8 mouse cellular contexts compared by ENCODE assay signal in the genomic region with DNA sequence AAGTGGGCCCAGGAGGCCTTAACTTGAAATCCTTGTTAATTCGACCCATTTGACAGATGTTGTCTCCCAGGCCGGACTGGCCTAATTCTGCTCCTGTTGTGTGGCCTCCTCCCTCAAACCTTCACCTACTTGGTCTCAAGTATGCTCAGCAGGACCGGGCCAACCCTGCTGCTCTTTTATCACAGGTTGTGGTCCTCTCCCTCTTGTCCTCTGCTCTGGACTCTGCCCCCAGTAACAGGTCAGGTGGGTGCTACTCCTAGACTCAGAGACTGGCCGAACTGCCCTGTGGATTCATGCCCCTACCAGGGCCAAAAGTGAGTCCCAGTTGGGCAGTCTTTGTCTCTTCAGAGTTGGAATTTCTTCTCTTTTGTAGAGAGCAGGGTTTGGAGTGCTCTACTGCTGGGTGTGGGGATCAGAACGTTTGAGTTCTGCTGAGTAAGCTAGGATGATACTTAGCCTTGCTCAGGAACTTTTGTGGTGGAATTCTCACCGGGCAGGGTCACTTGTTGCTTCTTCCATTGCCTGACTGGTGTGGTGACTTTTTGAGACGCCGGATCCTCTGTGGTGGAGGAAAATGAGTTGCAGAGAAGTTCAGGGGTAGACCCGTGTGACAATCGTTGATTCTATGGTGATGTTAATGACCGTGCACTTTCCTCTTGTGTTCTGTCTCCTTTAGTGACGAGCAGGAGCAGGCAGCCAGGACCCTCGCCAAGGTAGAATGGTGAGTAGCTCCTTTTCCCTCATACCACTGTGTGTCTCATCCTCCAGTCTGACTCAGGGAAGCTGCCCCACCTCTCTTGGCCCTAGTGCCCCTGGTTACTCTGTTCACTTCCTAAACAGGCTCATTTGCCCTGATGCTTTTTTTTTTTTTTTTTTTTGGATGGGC. TPM values are rescaled to one million over a fixed set of nuclear protein-coding genes. Genes with fewer than 3 reads are reported as not detected.
A peak's percentile ranks its signal among the peaks of the same experiment; 100 is the strongest.
DNase-seq lines count a peak whose midpoint lies in the region; ATAC-seq and TF ChIP-seq lines count a peak whose summit lies in the region.

No protein-coding gene starts in this region.

- intact Hi-C loops in left cerebral cortex, adult 2 months (cut with DNase I), result no loop called here

- peak overlapping the region; percentile 53 for H3K9ac ChIP-seq in intestine, postnatal 0 days (ENCODE audit: low read depth, low read length)
- peak overlapping the region; percentile 84 for H3K9ac ChIP-seq in midbrain, embryonic 11.5 days (ENCODE audit: low read length)

- H3K4me2 ChIP-seq in intestine, postnatal 0 days (replicated peaks; ENCODE audit: low read depth), result peak overlapping the region; percentile 92
- H3K4me2 ChIP-seq in midbrain, embryonic 11.5 days, result peak overlapping the region; percentile 79

- no peak for TF ChIP-seq CTCF in left cerebral cortex, adult 2 months (IDR thresholded peaks at IDR 0.05)
- no peak for TF ChIP-seq CTCF in intestine, postnatal 0 days (IDR thresholded peaks at IDR 0.05; ENCODE audit: low read depth)

- no peaks in the 10 kb centered on the region for H3K27me3 ChIP-seq in embryonic facial prominence, embryonic 10.5 days (replicated peaks; ENCODE audit: low read depth, poor library complexity, severe bottlenecking)
- no peaks in the 10 kb centered on the region for H3K27me3 ChIP-seq in intestine, postnatal 0 days (replicated peaks; ENCODE audit: control insufficient read depth, insufficient read depth, low read length)
- no peaks in the 10 kb centered on the region for H3K27me3 ChIP-seq in midbrain, embryonic 11.5 days (ENCODE audit: control insufficient read depth, insufficient read depth, low read length)

- peak overlapping the region; percentile 93 for H3K27ac ChIP-seq in left cerebral cortex, adult 2 months
- H3K27ac ChIP-seq in embryonic facial prominence, embryonic 10.5 days (replicated peaks), result peak overlapping the region; percentile 94
- H3K27ac ChIP-seq in intestine, postnatal 0 days (ENCODE audit: low read depth, low read length), result peak overlapping the region; percentile 92
- peak overlapping the region; percentile 83; the same call in 1 of the 2 replicates for H3K27ac ChIP-seq in midbrain, embryonic 11.5 days (ENCODE audit: low read depth, low read length)

- H3K4me3 ChIP-seq in left cerebral cortex, adult 2 months, result peak overlapping the region; percentile 81
- H3K4me3 ChIP-seq in embryonic facial prominence, embryonic 10.5 days, result peak overlapping the region; percentile 91
- H3K4me3 ChIP-seq in intestine, postnatal 0 days (ENCODE audit: low read depth, low read length), result peak overlapping the region; percentile 73
- H3K4me3 ChIP-seq in midbrain, embryonic 11.5 days (ENCODE audit: low read depth, low read length), result peak overlapping the region; percentile 83

- no peaks in the 10 kb centered on the region for H3K9me3 ChIP-seq in embryonic facial prominence, embryonic 10.5 days
- no peaks in the 10 kb centered on the region for H3K9me3 ChIP-seq in intestine, postnatal 0 days (ENCODE audit: control insufficient read depth)
- no peaks in the 10 kb centered on the region for H3K9me3 ChIP-seq in midbrain, embryonic 11.5 days (ENCODE audit: control insufficient read depth, low read length)

- 43% methylated on average over 13 of the region's 13 CpGs for WGBS in embryonic facial prominence, embryonic 10.5 days
- 25% methylated on average over 13 of the region's 13 CpGs for WGBS in intestine, postnatal 0 days
- 38% methylated on average over 13 of the region's 13 CpGs for WGBS in midbrain, embryonic 11.5 days

- H3K36me3 ChIP-seq in embryonic facial prominence, embryonic 10.5 days (replicated peaks), result peaks cover 33% of the 10 kb centered on the region
- peaks cover 17% of the 10 kb centered on the region for H3K36me3 ChIP-seq in intestine, postnatal 0 days (ENCODE audit: control insufficient read depth, insufficient read depth)
- H3K36me3 ChIP-seq in midbrain, embryonic 11.5 days (ENCODE audit: control insufficient read depth, insufficient read depth, low read length), result peaks cover 2% of the 10 kb centered on the region; the same call in 1 of the 2 replicates

- ATAC-seq in intestine, postnatal 0 days, result no peak
- no peak for ATAC-seq in midbrain, embryonic 11.5 days (ENCODE audit: low FRiP score)

- peaks cover 77% of the 10 kb centered on the region for H3K4me1 ChIP-seq in embryonic facial prominence, embryonic 10.5 days
- peaks cover 6% of the 10 kb centered on the region; the same call in 1 of the 2 replicates for H3K4me1 ChIP-seq in intestine, postnatal 0 days (replicated peaks; ENCODE audit: control insufficient read depth, insufficient read depth, low read length)
- H3K4me1 ChIP-seq in midbrain, embryonic 11.5 days (ENCODE audit: control insufficient read depth, insufficient read depth, low read length), result peaks cover 42% of the 10 kb centered on the region

- no peak for DNase-seq in left cerebral cortex, adult 2 months (ENCODE audit: extremely low spot score in 1 of 2, low spot score in 2 of 2)
- no peak for DNase-seq in left cerebral cortex, adult 18-20 months (ENCODE audit: low spot score in 2 of 2)
- peak; percentile 27 for DNase-seq in embryonic facial prominence, embryonic 10.5 days (ENCODE audit: low spot score)
- no peak for DNase-seq in midbrain, embryonic 11.5 days (ENCODE audit: low spot score, missing footprints)
- no peak for DNase-seq in retina, postnatal 1 day
- DNase-seq in thymus, adult 18-20 months, result no peak
- DNase-seq in embryo, embryonic 10.5 days (ENCODE audit: low spot score), result no peak

RNA-seq across cellular contexts. Expression of gene Mtmr4, which starts 1.0 kb away (rescaled TPM):
- total RNA-seq in left cerebral cortex, adult 2 months (2021), result 10 to 100 TPM; 80.4 to 99.0 TPM
- total RNA-seq in left cerebral cortex, adult 18-20 months (2021), result 100 to 1,000 TPM in 1 of 2 experiments, 10 to 100 TPM in 1; 93.9 to 101 TPM
- polyA plus RNA-seq in embryonic facial prominence, embryonic 10.5 days (2016; fragmentation: Nextera tagmentation; extraction: Ambion mirVana), result 71.1 and 79.2 TPM in 2 replicates
- 11.1 and 12.2 TPM in 2 replicates for polyA plus RNA-seq in intestine, postnatal 0 days (2015; fragmentation: Nextera tagmentation; extraction: Ambion mirVana)
- polyA plus RNA-seq in midbrain, embryonic 11.5 days (2014; fragmentation: Nextera tagmentation; extraction: Ambion mirVana), result 68.3 and 72.9 TPM in 2 replicates

RNA-seq across cellular contexts. Expression of gene Hsf5, which starts 24.0 kb away (rescaled TPM):
- total RNA-seq in left cerebral cortex, adult 2 months (2021), result under 1 TPM; 0.54 to 0.77 TPM
- total RNA-seq in left cerebral cortex, adult 18-20 months (2021), result under 1 TPM; 0.49 to 0.58 TPM
- 0.27 and 0.41 TPM in 2 replicates for polyA plus RNA-seq in embryonic facial prominence, embryonic 10.5 days (2016; fragmentation: Nextera tagmentation; extraction: Ambion mirVana)
- polyA plus RNA-seq in intestine, postnatal 0 days (2015; fragmentation: Nextera tagmentation; extraction: Ambion mirVana), result 0.05 TPM in 1 of 2 replicates, not detected in the other
- polyA plus RNA-seq in midbrain, embryonic 11.5 days (2014; fragmentation: Nextera tagmentation; extraction: Ambion mirVana), result 0.15 and 0.31 TPM in 2 replicates

RNA-seq across cellular contexts. Expression of gene Sept4, which starts 24.3 kb away (rescaled TPM):
- total RNA-seq in left cerebral cortex, adult 2 months (2021), result 100 to 1,000 TPM; 156 to 175 TPM
- 100 to 1,000 TPM; 175 to 183 TPM for total RNA-seq in left cerebral cortex, adult 18-20 months (2021)
- 4.1 and 6.1 TPM in 2 replicates for polyA plus RNA-seq in embryonic facial prominence, embryonic 10.5 days (2016; fragmentation: Nextera tagmentation; extraction: Ambion mirVana)
- polyA plus RNA-seq in intestine, postnatal 0 days (2015; fragmentation: Nextera tagmentation; extraction: Ambion mirVana), result 47.2 and 47.3 TPM in 2 replicates
- polyA plus RNA-seq in midbrain, embryonic 11.5 days (2014; fragmentation: Nextera tagmentation; extraction: Ambion mirVana), result 9.0 and 11.4 TPM in 2 replicates

RNA-seq across cellular contexts. Expression of gene Gm11492, which starts 26.5 kb away (rescaled TPM):
- total RNA-seq in left cerebral cortex, adult 2 months (2021), result not detected
- under 1 TPM in 1 of 2 experiments, not detected in 1; 0.21 TPM for total RNA-seq in left cerebral cortex, adult 18-20 months (2021)
- not detected in 2 replicates for polyA plus RNA-seq in embryonic facial prominence, embryonic 10.5 days (2016; fragmentation: Nextera tagmentation; extraction: Ambion mirVana)
- not detected in 2 replicates for polyA plus RNA-seq in intestine, postnatal 0 days (2015; fragmentation: Nextera tagmentation; extraction: Ambion mirVana)
- not detected in 2 replicates for polyA plus RNA-seq in midbrain, embryonic 11.5 days (2014; fragmentation: Nextera tagmentation; extraction: Ambion mirVana)
